Mouse (Mus musculus) ES-E14 (cell line): ENCODE measurements around the gene Syt2.

Experiments
- CHD2 ChIP-seq: IDR thresholded peaks from 2 replicates; pipeline ENCODE4 v1.6.1; 2014; ENCODE audit warnings: mild to moderate bottlenecking, low read depth, low read length, inconsistent platforms
- MAFK ChIP-seq: IDR thresholded peaks from 2 replicates; pipeline ENCODE4 v1.6.1; 2014; ENCODE audit warnings: mild to moderate bottlenecking, low read depth, low read length, inconsistent platforms; ENCODE audit not compliant: insufficient read depth
- ZC3H11A ChIP-seq: IDR thresholded peaks from 2 replicates; pipeline ENCODE4 v1.6.1; 2012; ENCODE audit warnings: low read depth, mild to moderate bottlenecking, inconsistent platforms, low read length, borderline replicate concordance

GRCm38 (mm10) chr1:134697073-134697472 lies 50.6 kb downstream of the Syt2 start:
- TF ChIP-seq MAFK (no peak), CHD2 (no peak), ZC3H11A (no peak)
